Mouse (Mus musculus) heart, postnatal 0 days (tissue): ENCODE data around the gene Ptprt.

Experiments
- CTCF ChIP-seq: IDR thresholded peaks from 2 replicates; pipeline ENCODE4 v1.5.1; 2016; ENCODE audit warnings: antibody characterized with exemption, control low read depth, low read depth
- EP300 ChIP-seq: IDR thresholded peaks from 2 replicates; pipeline ENCODE4 v1.6.1; 2016; ENCODE audit warnings: antibody characterized with exemption, low read depth

GRCm38 (mm10) chr2:162329430-162329829, 331.5 kb downstream of the Ptprt start:
- TF ChIP-seq CTCF = no peak
- TF ChIP-seq EP300 = no peak
